ENCODE assay signal across 31 mouse cellular contexts in genomic region chr10:92790247-92790646, GRCm38 (mm10).
A peak's percentile ranks its signal among the peaks of the same experiment; 100 is the strongest.
DNase-seq lines count a peak whose midpoint lies in the region; ATAC-seq and TF ChIP-seq lines count a peak whose summit lies in the region.
"Had no signal": no experiment of that assay in that cellular context is flagged by ENCODE, and none has a peak within 500 bp of the region (broad histone marks: within the 10 kb centered on the region; RNA-seq: fewer than 3 reads in every experiment).

No protein-coding gene starts in this region.

- H3K27ac ChIP-seq in midbrain, embryonic 10.5 days (replicated peaks), result peak overlapping the region; percentile 78; the same call in 1 of the 2 replicates
- H3K27ac ChIP-seq in midbrain, embryonic 16.5 days (ENCODE audit: low read length), result no peak overlapping the region
- no peak overlapping the region for H3K27ac ChIP-seq in hindbrain, embryonic 14.5 days
- H3K27ac ChIP-seq: embryonic facial prominence, embryonic 12.5 days; forebrain, embryonic 15.5 days; heart, adult 2 months; heart, embryonic 13.5 days; kidney, embryonic 15.5 days; limb, embryonic 10.5 days; liver, embryonic 15.5 days; neural tube, embryonic 15.5 days; stomach, embryonic 15.5 days had no signal

- peaks cover 30% of the 10 kb centered on the region for H3K4me1 ChIP-seq in midbrain, embryonic 10.5 days
- H3K4me1 ChIP-seq in midbrain, embryonic 16.5 days (ENCODE audit: control insufficient read depth, insufficient read depth, low read length), result peaks cover 9% of the 10 kb centered on the region
- H3K4me1 ChIP-seq in hindbrain, embryonic 14.5 days (replicated peaks; ENCODE audit: control insufficient read depth, insufficient read depth, low read length), result peaks cover 5% of the 10 kb centered on the region; the same call in 1 of the 2 replicates
- H3K4me1 ChIP-seq: embryonic facial prominence, embryonic 12.5 days; heart, embryonic 13.5 days; kidney, embryonic 15.5 days; limb, embryonic 10.5 days; liver, embryonic 15.5 days; stomach, embryonic 15.5 days had no signal

- no peaks in the 10 kb centered on the region for H3K27me3 ChIP-seq in midbrain, embryonic 10.5 days (ENCODE audit: low read depth, poor library complexity, severe bottlenecking)
- H3K27me3 ChIP-seq in midbrain, embryonic 16.5 days (ENCODE audit: control insufficient read depth, insufficient read depth, low read depth, low read length), result no peaks in the 10 kb centered on the region
- H3K27me3 ChIP-seq in hindbrain, embryonic 14.5 days (ENCODE audit: control insufficient read depth, insufficient read depth, low read length), result no peaks in the 10 kb centered on the region
- H3K27me3 ChIP-seq: embryonic facial prominence, embryonic 12.5 days; forebrain, embryonic 15.5 days; heart, embryonic 13.5 days; kidney, embryonic 15.5 days; liver, embryonic 15.5 days; neural tube, embryonic 15.5 days; stomach, embryonic 15.5 days had no signal

- H3K9ac ChIP-seq in midbrain, embryonic 16.5 days (ENCODE audit: low read depth, low read length), result no peak overlapping the region
- no peak overlapping the region for H3K9ac ChIP-seq in hindbrain, embryonic 14.5 days
- H3K9ac ChIP-seq: embryonic facial prominence, embryonic 12.5 days; forebrain, embryonic 15.5 days; heart, embryonic 13.5 days; kidney, embryonic 15.5 days; liver, embryonic 15.5 days; neural tube, embryonic 15.5 days; stomach, embryonic 15.5 days had no signal

- peak; percentile 36 for DNase-seq in heart, adult 11 months
- no peak for DNase-seq in heart, postnatal 36 days
- no peak for DNase-seq in midbrain, embryonic 10.5 days (ENCODE audit: low spot score)
- DNase-seq in brain, embryonic 14.5 days (ENCODE audit: low read depth), result peak; percentile 57
- peak; percentile 36 for DNase-seq in hindbrain, embryonic 14.5 days (ENCODE audit: low spot score)
- DNase-seq in spleen, postnatal 10 days (ENCODE audit: low spot score in 2 of 2), result no peak
- DNase-seq: adrenal gland, adult 8-10 months; cerebellum, adult 8-10 months; gastrocnemius, postnatal 25 days; heart, adult 2 months; heart, postnatal 14 days; kidney, adult 11 months; layer of hippocampus, adult 9-11 months; liver; lung, postnatal 10 days; right cerebral cortex, adult 18-20 months; right cerebral cortex, postnatal 4 days; thymus, adult 18-20 months; thymus, postnatal 36 days had no signal

- no peaks in the 10 kb centered on the region for H3K9me3 ChIP-seq in midbrain, embryonic 10.5 days (replicated peaks)
- no peaks in the 10 kb centered on the region for H3K9me3 ChIP-seq in midbrain, embryonic 16.5 days (replicated peaks; ENCODE audit: control insufficient read depth, low read length, poor library complexity, severe bottlenecking)
- H3K9me3 ChIP-seq in hindbrain, embryonic 14.5 days (ENCODE audit: control insufficient read depth, low read length), result no peaks in the 10 kb centered on the region
- H3K9me3 ChIP-seq: embryonic facial prominence, embryonic 12.5 days; forebrain, embryonic 15.5 days; heart, embryonic 13.5 days; kidney, embryonic 15.5 days; limb, embryonic 10.5 days; liver, embryonic 15.5 days; neural tube, embryonic 15.5 days; stomach, embryonic 15.5 days had no signal

- no peak overlapping the region for H3K4me3 ChIP-seq in midbrain, embryonic 10.5 days
- no peak overlapping the region for H3K4me3 ChIP-seq in midbrain, embryonic 16.5 days (ENCODE audit: low read depth, low read length)
- H3K4me3 ChIP-seq in hindbrain, embryonic 14.5 days (replicated peaks; ENCODE audit: low read length), result no peak overlapping the region
- H3K4me3 ChIP-seq: embryonic facial prominence, embryonic 12.5 days; erythroblast, embryonic 14.5 days; forebrain, embryonic 15.5 days; heart, adult 2 months; heart, embryonic 13.5 days; kidney, embryonic 15.5 days; limb, embryonic 10.5 days; liver, embryonic 15.5 days; myocyte; neural tube, embryonic 15.5 days; stomach, embryonic 15.5 days had no signal

- no peak overlapping the region for H3K4me2 ChIP-seq in midbrain, embryonic 16.5 days (ENCODE audit: low read length)
- no peak overlapping the region for H3K4me2 ChIP-seq in hindbrain, embryonic 14.5 days (replicated peaks)
- H3K4me2 ChIP-seq: embryonic facial prominence, embryonic 12.5 days; forebrain, embryonic 15.5 days; heart, embryonic 13.5 days; kidney, embryonic 15.5 days; liver, embryonic 15.5 days; midbrain, embryonic 11.5 days; neural tube, embryonic 15.5 days; stomach, embryonic 15.5 days had no signal

- no peak for ATAC-seq in midbrain, embryonic 16.5 days
- ATAC-seq in hindbrain, embryonic 14.5 days (ENCODE audit: low FRiP score), result no peak
- ATAC-seq: forebrain, embryonic 15.5 days had no signal

- WGBS in midbrain, embryonic 10.5 days, result 27% methylated on average over 2 of the region's 2 CpGs
- WGBS in midbrain, embryonic 16.5 days, result 12% methylated on average over 2 of the region's 2 CpGs
- 15% methylated on average over 2 of the region's 2 CpGs for WGBS in hindbrain, embryonic 14.5 days

- no peak for TF ChIP-seq POLR2A in brain, embryonic 14.5 days (IDR thresholded peaks at IDR 0.05; ENCODE audit: borderline replicate concordance, extremely low read depth, insufficient read depth, insufficient read length, poor library complexity, severe bottlenecking)

- no peaks in the 10 kb centered on the region for H3K36me3 ChIP-seq in midbrain, embryonic 10.5 days
- H3K36me3 ChIP-seq in midbrain, embryonic 16.5 days (ENCODE audit: control insufficient read depth, insufficient read depth, low read length), result no peaks in the 10 kb centered on the region
- H3K36me3 ChIP-seq in hindbrain, embryonic 14.5 days (replicated peaks; ENCODE audit: control insufficient read depth, insufficient read depth), result no peaks in the 10 kb centered on the region
- H3K36me3 ChIP-seq: embryonic facial prominence, embryonic 12.5 days; forebrain, embryonic 15.5 days; heart, embryonic 13.5 days; kidney, embryonic 15.5 days; limb, embryonic 10.5 days; liver, embryonic 15.5 days; neural tube, embryonic 15.5 days; stomach, embryonic 15.5 days had no signal

- TF ChIP-seq CTCF in brain, embryonic 14.5 days (IDR thresholded peaks at IDR 0.05; ENCODE audit: borderline replicate concordance, extremely low read depth, insufficient read depth, insufficient read length), result no peak

- intact Hi-C loops in heart, postnatal 36 days (cut with DNase I), result no loop called here

Comparison
In these comparisons a context has a peak if more than half of its experiments do, and no peak if none do; other contexts are left out.
1. DNase-seq: peak in heart, adult 11 months (single experiment), brain, embryonic 14.5 days (single experiment) and hindbrain, embryonic 14.5 days (single experiment); none in heart, postnatal 36 days (0 of 2), midbrain, embryonic 10.5 days (single experiment) and spleen, postnatal 10 days (0 of 2).